In the genomic region with DNA sequence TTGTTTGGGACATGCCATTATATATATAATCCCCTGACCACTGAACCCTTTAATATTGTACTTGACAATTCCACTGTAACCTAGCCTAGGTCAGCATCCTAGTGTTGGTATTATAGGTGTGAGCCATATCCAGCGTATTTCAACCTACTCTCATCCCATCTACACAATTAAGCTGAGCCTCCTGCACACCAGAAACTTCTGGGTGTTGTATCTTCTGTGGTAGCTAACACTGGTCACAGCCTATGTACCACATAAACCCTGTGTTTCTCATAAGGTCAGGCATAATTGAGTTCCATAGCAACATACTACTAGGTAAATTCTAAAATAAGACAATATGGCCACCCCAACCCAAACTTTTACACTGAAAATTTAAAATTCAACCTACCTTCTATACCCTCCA, we compare ENCODE assay signal across 21 mouse cellular contexts. TPM values are rescaled to one million over a fixed set of nuclear protein-coding genes. Genes with fewer than 3 reads are reported as not detected.
DNase-seq lines count a peak whose midpoint lies in the region; ATAC-seq and TF ChIP-seq lines count a peak whose summit lies in the region.
"Had no signal": no experiment of that assay in that cellular context is flagged by ENCODE, and none has a peak within 500 bp of the region (broad histone marks: within the 10 kb centered on the region; RNA-seq: fewer than 3 reads in every experiment).

No protein-coding gene starts in this region.

- no peaks in the 10 kb centered on the region for H3K27me3 ChIP-seq in heart, embryonic 13.5 days (replicated peaks)
- H3K27me3 ChIP-seq in heart, embryonic 10.5 days (ENCODE audit: insufficient read depth, poor library complexity, severe bottlenecking), result no peaks in the 10 kb centered on the region
- no peaks in the 10 kb centered on the region for H3K27me3 ChIP-seq in liver, embryonic 14.5 days (ENCODE audit: control insufficient read depth, insufficient read depth, low read length)
- H3K27me3 ChIP-seq in CH12.LX (replicated peaks), result no peaks in the 10 kb centered on the region
- H3K27me3 ChIP-seq: heart, embryonic 12.5 days; hindbrain, embryonic 12.5 days; Patski had no signal

- in situ Hi-C loops in CH12.LX (cut with MboI; ENCODE audit: low pct_ligation_motif_present, low pct_unique_long_range_greater_than_20kb, low sequenced_read_pairs), result no loop called here

- H3K9ac ChIP-seq in heart, embryonic 13.5 days, result no peak overlapping the region
- 0 out of 2 replicates have a peak overlapping the region, but pooled peaks have one; percentile 9 for H3K9ac ChIP-seq in liver, embryonic 14.5 days (replicated peaks)
- no peak overlapping the region for H3K9ac ChIP-seq in CH12.LX (ENCODE audit: insufficient read depth, low read depth)
- H3K9ac ChIP-seq: heart, embryonic 12.5 days; hindbrain, embryonic 12.5 days had no signal

- no peak for TF ChIP-seq POLR2A in CH12.LX (IDR thresholded peaks at IDR 0.05; ENCODE audit: low read depth, low read length)

- H3K4me1 ChIP-seq in heart, embryonic 13.5 days, result peaks cover 33% of the 10 kb centered on the region
- H3K4me1 ChIP-seq in heart, embryonic 10.5 days, result 0 out of 2 replicates have a peak, but pooled peaks cover 9% of the 10 kb centered on the region
- peaks cover 8 to 12% of the 10 kb centered on the region in 2 experiments for H3K4me1 ChIP-seq in liver, embryonic 14.5 days (replicated peaks; ENCODE audit: control insufficient read depth in 2 of 2, insufficient read depth in 2 of 2, low read length in 1 of 2)
- H3K4me1 ChIP-seq in CH12.LX (ENCODE audit: control insufficient read depth in 1 of 2, insufficient read depth in 2 of 2), result peaks cover 4 to 32% of the 10 kb centered on the region in 2 experiments; a peak in 2 of 4 replicates

- ATAC-seq in heart, embryonic 13.5 days (ENCODE audit: extremely low read depth, insufficient number of reproducible peaks, low FRiP score, low TSS enrichment), result no peak
- ATAC-seq in liver, embryonic 14.5 days (ENCODE audit: insufficient read depth), result no peak
- ATAC-seq: activated CD4-positive, CD25-positive, alpha-beta regulatory T cell, adult 4 months; forebrain, embryonic 14.5 days; hindbrain, embryonic 16.5 days; Patski had no signal

- 81% methylated on average over 1 of the region's 1 CpGs for WGBS in heart, embryonic 13.5 days
- 94% methylated on average over 1 of the region's 1 CpGs for WGBS in heart, embryonic 10.5 days
- WGBS in liver, embryonic 14.5 days (ENCODE audit: insufficient replicate concordance), result 84% methylated on average over 1 of the region's 1 CpGs

- TF ChIP-seq CTCF in liver, embryonic 14.5 days (IDR thresholded peaks at IDR 0.05; ENCODE audit: low read depth), result no peak
- no peak for TF ChIP-seq CTCF in CH12.LX (conservative IDR thresholded peaks at IDR 0.05 in 1 of 2, IDR thresholded peaks at IDR 0.05 in 1 of 2; ENCODE audit: low read depth in 2 of 2, low read length in 2 of 2)

- 0 out of 2 replicates have a peak overlapping the region, but pooled peaks have one; percentile 39 for H3K27ac ChIP-seq in heart, embryonic 13.5 days (replicated peaks)
- H3K27ac ChIP-seq in heart, embryonic 10.5 days, result no peak overlapping the region
- no peak overlapping the region for H3K27ac ChIP-seq in liver, embryonic 14.5 days
- H3K27ac ChIP-seq in CH12.LX (ENCODE audit: insufficient read depth, low read depth), result peak overlapping the region; percentile 36; the same call in 1 of the 2 replicates
- H3K27ac ChIP-seq: embryonic facial prominence, embryonic 10.5 days; gastrocnemius, adult 2 months; hindbrain, embryonic 12.5 days had no signal

- TF ChIP-seq RAD21 in CH12.LX (IDR thresholded peaks at IDR 0.05; ENCODE audit: low read depth, low read length), result no peak

- no peaks in the 10 kb centered on the region for H3K9me3 ChIP-seq in heart, embryonic 13.5 days
- no peaks in the 10 kb centered on the region for H3K9me3 ChIP-seq in heart, embryonic 10.5 days
- no peaks in the 10 kb centered on the region for H3K9me3 ChIP-seq in liver, embryonic 14.5 days (ENCODE audit: control insufficient read depth, low read length)
- H3K9me3 ChIP-seq in CH12.LX (replicated peaks; ENCODE audit: low read length), result no peaks in the 10 kb centered on the region
- H3K9me3 ChIP-seq: embryonic facial prominence, embryonic 10.5 days; heart, embryonic 12.5 days; hindbrain, embryonic 12.5 days had no signal

- H3K36me3 ChIP-seq in heart, embryonic 13.5 days, result peaks cover 76% of the 10 kb centered on the region
- peaks cover 77% of the 10 kb centered on the region for H3K36me3 ChIP-seq in heart, embryonic 10.5 days
- peaks cover 77% of the 10 kb centered on the region for H3K36me3 ChIP-seq in liver, embryonic 14.5 days (replicated peaks; ENCODE audit: control insufficient read depth, insufficient read depth, low read depth)
- H3K36me3 ChIP-seq in CH12.LX (replicated peaks in 1 of 2; ENCODE audit: control insufficient read depth in 1 of 2, insufficient read depth in 1 of 2, low read length in 1 of 2), result peaks cover 33 to 73% of the 10 kb centered on the region in 2 experiments

- no peak overlapping the region for H3K4me2 ChIP-seq in heart, embryonic 13.5 days
- H3K4me2 ChIP-seq in liver, embryonic 14.5 days (ENCODE audit: low read depth), result 0 out of 2 replicates have a peak overlapping the region, but pooled peaks have one; percentile 3
- H3K4me2 ChIP-seq in CH12.LX (ENCODE audit: insufficient read depth, low read depth, poor library complexity, severe bottlenecking), result no peak overlapping the region
- H3K4me2 ChIP-seq: heart, embryonic 12.5 days; hindbrain, embryonic 12.5 days had no signal

- H3K4me3 ChIP-seq in heart, embryonic 13.5 days, result no peak overlapping the region
- no peak overlapping the region for H3K4me3 ChIP-seq in heart, embryonic 10.5 days
- H3K4me3 ChIP-seq in liver, embryonic 14.5 days (ENCODE audit: insufficient read depth in 1 of 2, low read depth in 2 of 2, low read length in 2 of 2), result no peak overlapping the region
- no peak overlapping the region for H3K4me3 ChIP-seq in CH12.LX (replicated peaks in 1 of 3; ENCODE audit: low read depth in 2 of 3, low read length in 2 of 3, poor library complexity in 1 of 3)
- H3K4me3 ChIP-seq: embryonic facial prominence, embryonic 10.5 days; gastrocnemius, adult 2 months; heart, embryonic 12.5 days; hindbrain, embryonic 12.5 days had no signal

- dilution Hi-C loops in CH12.LX (cut with MboI; ENCODE audit: extremely low pct_ligation_motif_present, extremely low pct_unique_long_range_greater_than_20kb, low sequenced_read_pairs), result no loop called here

- TF ChIP-seq EP300 in liver, embryonic 14.5 days (IDR thresholded peaks at IDR 0.05; ENCODE audit: low read depth), result no peak
- no peak for TF ChIP-seq EP300 in CH12.LX (IDR thresholded peaks at IDR 0.05; ENCODE audit: low read length)

- peaks cover 25% of the 10 kb centered on the region for H3K79me2 ChIP-seq in CH12.LX (replicated peaks; ENCODE audit: control insufficient read depth, extremely low read depth, insufficient read depth, poor library complexity, severe bottlenecking)

- DNase-seq in heart, embryonic 10.5 days (ENCODE audit: low spot score), result no peak
- no peak for DNase-seq in liver, embryonic 14.5 days (ENCODE audit: low read depth in 3 of 3, low spot score in 3 of 3)
- DNase-seq in liver (no peak), CH12.LX (ENCODE audit: extremely low read depth) (no peak)
- DNase-seq in induced T-regulatory cell, adult 2 months (ENCODE audit: low read depth), result peak; percentile 27
- no peak for DNase-seq in kidney, adult 8-10 months
- DNase-seq: adrenal gland, postnatal 14 days; cerebellum, adult 18-20 months; cerebellum, postnatal 10 days; gastrocnemius, adult 2 months; gastrocnemius, postnatal 25 days; heart, postnatal 10 days; heart, postnatal 4 days had no signal

TF ChIP-seq in CH12.LX, 34 proteins besides CTCF, POLR2A, EP300 and RAD21:
- TF ChIP-seq BHLHE40 (IDR thresholded peaks at IDR 0.05; ENCODE audit: low read depth, low read length) (no peak), MEF2A (IDR thresholded peaks at IDR 0.05; ENCODE audit: borderline replicate concordance, low read depth, low read length) (no peak), POLR2AphosphoS2 (IDR thresholded peaks at IDR 0.05; ENCODE audit: low read depth, low read length) (no peak), ZC3H11A (IDR thresholded peaks at IDR 0.05; ENCODE audit: low read depth, low read length) (no peak), HCFC1 (IDR thresholded peaks at IDR 0.05; ENCODE audit: low read depth, low read length) (no peak), ELF1 (IDR thresholded peaks at IDR 0.05; ENCODE audit: low read depth, low read length) (no peak), MXI1 (IDR thresholded peaks at IDR 0.05; ENCODE audit: low read depth, low read length) (no peak), SMC3 (IDR thresholded peaks at IDR 0.05; ENCODE audit: low read depth, low read length) (no peak), USF1 (IDR thresholded peaks at IDR 0.05; ENCODE audit: low read depth, low read length) (no peak), CHD2 (IDR thresholded peaks at IDR 0.05; ENCODE audit: low read length) (no peak), MAX (IDR thresholded peaks at IDR 0.05; ENCODE audit: low read length) (no peak), JUN (IDR thresholded peaks at IDR 0.05; ENCODE audit: insufficient read depth, low read depth, low read length) (no peak)

RNA-seq across cellular contexts. Expression of a gene that starts 4.3 kb away (rescaled TPM):
- polyA plus RNA-seq in heart, embryonic 13.5 days (2015; fragmentation: Nextera tagmentation; extraction: Ambion mirVana), result 197 and 213 TPM in 2 replicates
- polyA plus RNA-seq in heart, embryonic 10.5 days (2016; fragmentation: Nextera tagmentation; extraction: Ambion mirVana), result 112 and 129 TPM in 2 replicates
- polyA plus RNA-seq in liver, embryonic 14.5 days (2012; rRNA removed), result 42.4 and 42.9 TPM in 2 replicates
- polyA plus RNA-seq in liver, embryonic 14.5 days (2014; fragmentation: Nextera tagmentation; extraction: Ambion mirVana), result 97.3 and 107 TPM in 2 replicates
- total RNA-seq in CH12.LX (2012; rRNA removed) (9.9 and 15.3 TPM in 2 replicates), CH12.LX (2014; rRNA removed) (19.1 and 23.9 TPM in 2 replicates)
- polyA plus RNA-seq in CH12.LX (2012; ENCODE audit: insufficient read length, low read depth), result 21.2 and 26.0 TPM in 2 replicates

RNA-seq across cellular contexts. Expression of a gene that starts 14.4 kb away (rescaled TPM):
- polyA plus RNA-seq in heart, embryonic 13.5 days (2015; fragmentation: Nextera tagmentation; extraction: Ambion mirVana), result 196 and 202 TPM in 2 replicates
- polyA plus RNA-seq in heart, embryonic 10.5 days (2016; fragmentation: Nextera tagmentation; extraction: Ambion mirVana), result 296 and 533 TPM in 2 replicates
- polyA plus RNA-seq in liver, embryonic 14.5 days (2012; rRNA removed), result 86.5 and 191 TPM in 2 replicates
- 165 and 201 TPM in 2 replicates for polyA plus RNA-seq in liver, embryonic 14.5 days (2014; fragmentation: Nextera tagmentation; extraction: Ambion mirVana)
- 346 and 491 TPM in 2 replicates for total RNA-seq in CH12.LX (2012; rRNA removed)
- total RNA-seq in CH12.LX (2014; rRNA removed), result 359 and 397 TPM in 2 replicates
- 853 and 911 TPM in 2 replicates for polyA plus RNA-seq in CH12.LX (2012; ENCODE audit: insufficient read length, low read depth)

Comparison
In these comparisons a context has a peak if more than half of its experiments do, and no peak if none do; other contexts are left out.
1. H3K27ac ChIP-seq: peak in heart, embryonic 13.5 days (single experiment) and CH12.LX (single experiment); none in heart, embryonic 10.5 days (single experiment) and liver, embryonic 14.5 days (single experiment).